Mouse (Mus musculus): ENCODE measurements around the gene Slc22a15. TPM values are rescaled to one million over a fixed set of nuclear protein-coding genes. Genes with fewer than 3 reads are reported as not detected.

The Slc22a15 gene
- total RNA-seq, 2 experiments from 2014 or later = 2.9 to 3.4 TPM

DNA sequence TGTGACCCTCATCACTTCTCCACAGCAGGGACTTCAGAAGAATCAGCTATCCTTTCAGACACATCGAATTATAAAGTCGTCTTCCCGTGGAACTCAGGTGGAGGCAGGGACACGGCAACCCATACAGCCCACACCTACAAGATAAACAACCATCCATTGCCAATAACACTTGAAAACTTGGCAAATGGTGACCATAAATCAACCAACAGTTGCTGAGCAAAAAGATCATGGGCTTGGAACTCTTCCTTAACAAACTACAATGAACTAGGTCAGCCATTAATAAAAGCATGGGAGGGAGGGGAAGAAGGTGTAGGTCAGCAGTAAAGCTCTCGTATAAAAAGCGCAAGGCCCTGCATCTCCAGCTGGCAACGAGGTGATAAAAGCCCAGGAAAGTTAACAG, 1.9 kb downstream of the Slc22a15 start:
- DNase-seq = no peak
- intact Hi-C loops (cut with DNase I) = loop anchor here (10.0 kb wide), 1 partner anchor 318 kb away; the partner anchor contains the start of gene Atp1a1

DNA sequence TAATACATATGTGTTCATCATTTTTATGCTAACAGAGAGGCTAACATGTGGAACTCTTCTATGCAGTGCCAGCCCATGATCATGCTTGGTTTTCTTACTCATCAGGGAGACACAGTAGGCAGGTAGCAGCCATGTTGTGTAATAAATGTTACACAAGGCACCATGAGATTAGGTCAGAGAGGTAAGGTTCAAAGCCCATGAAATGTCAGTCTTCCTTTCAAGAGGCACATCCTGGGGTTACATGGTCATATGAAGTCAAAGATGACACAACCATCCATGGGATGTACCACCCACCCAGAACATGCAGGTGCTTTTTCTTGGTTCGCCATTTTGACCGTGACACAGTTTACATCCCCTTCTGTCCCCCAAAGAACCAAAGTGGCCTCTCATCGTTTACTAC, 5.7 kb downstream of the Slc22a15 start:
- no peak for DNase-seq
- intact Hi-C loops (cut with DNase I) = no loop called here

DNA sequence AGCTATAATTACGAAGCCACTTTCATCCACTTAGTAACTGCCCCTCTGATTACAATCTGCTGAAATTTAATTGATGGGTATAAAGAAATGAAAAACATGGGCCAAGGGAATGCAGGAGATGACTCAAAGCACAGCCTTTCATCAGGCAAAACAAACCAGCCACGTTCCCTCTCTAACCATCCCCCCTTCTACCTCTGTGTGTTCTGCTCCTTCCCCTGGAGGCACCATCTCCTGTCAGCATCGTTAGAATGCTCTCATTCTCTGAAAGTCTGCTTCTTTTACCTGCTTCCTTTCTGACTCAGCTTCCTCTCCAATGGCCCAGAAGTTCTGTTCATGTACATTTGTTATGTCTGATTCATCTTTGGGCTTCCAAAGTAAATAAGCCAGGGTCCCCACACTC, 6.6 kb downstream of the Slc22a15 start:
- intact Hi-C loops (cut with DNase I) = no loop called here

DNA sequence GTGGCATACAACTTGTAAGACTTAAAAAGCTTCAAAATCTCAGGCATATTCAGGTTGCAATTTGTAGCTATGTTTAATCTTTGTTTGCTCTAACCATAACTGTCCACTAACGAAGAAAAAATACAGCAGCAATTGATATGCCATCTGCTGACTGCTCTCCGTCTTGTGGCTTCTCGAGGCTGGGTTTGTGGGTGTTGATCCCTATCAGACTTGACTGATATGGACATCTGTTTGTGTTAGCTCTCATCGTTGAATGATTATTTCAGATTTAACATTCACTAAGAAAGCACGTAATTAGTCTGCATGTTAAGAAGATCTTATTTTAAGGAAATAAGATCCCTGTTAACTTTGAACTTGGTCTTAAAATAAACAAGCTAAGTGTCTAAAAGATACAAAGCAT, 7.7 kb downstream of the Slc22a15 start:
- DNase-seq = no peak
- intact Hi-C loops (cut with DNase I) = no loop called here

More for the DNA sequence above, 6.6 kb downstream of the Slc22a15 start:
- DNase-seq = no peak

DNA sequence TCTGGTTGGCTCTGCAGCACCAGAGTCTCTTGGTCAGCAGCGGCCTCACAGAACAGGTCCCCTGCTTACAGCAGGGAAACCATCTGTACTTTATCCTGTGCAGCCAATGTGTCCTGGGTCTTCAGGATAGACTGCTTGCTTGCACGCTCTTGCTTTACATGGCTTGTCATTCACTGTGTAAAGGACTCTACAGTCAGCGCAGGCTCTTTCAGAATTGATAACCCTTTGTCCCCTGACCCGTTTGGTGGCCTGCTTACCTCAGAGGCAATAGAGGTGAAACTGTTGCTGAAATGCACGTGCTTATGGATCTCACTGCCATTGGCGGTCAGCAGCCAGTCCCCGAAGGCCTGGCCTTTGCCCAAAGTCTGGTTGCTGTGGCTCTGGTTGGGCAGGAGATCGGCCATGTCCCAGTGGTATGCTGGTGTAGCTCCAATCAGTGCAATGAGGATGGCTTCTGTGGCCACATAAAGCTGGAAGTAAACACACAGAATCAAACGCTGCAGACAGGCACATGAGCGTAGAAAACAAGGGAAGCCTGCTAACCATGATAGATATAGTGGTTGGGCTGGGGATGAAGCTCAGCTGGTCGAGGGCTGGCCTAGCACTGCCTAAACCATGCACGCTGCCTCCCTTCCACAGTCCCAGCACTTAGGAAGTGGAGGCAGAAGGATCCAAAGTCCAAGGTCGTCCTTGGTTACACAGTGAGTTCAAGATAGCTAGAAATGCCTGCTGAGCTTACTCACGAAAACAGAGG, 9.0 kb downstream of the Slc22a15 start:
- DNase-seq = no peak
- intact Hi-C loops (cut with DNase I) = no loop called here

DNA sequence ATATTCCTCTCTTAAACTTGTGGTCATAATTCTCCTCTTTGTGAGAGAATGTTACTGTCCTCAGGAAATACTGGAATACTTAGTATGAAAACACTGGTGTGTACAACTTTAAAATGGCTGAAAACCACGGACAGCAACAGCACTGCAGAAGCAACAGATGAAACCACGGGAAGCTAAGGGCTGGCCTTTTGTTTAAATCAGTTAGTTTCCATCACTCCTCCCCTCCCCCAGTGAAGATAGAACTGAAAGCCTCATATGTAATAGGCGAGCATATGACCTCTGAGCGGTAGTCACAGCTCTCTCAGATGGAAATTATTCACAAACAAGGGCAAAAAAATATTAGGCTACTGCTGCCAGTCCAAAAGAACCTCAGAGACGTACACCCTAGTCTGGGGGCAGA, 10.0 kb downstream of the Slc22a15 start:
- intact Hi-C loops (cut with DNase I) = no loop called here
- DNase-seq = no peak

DNA sequence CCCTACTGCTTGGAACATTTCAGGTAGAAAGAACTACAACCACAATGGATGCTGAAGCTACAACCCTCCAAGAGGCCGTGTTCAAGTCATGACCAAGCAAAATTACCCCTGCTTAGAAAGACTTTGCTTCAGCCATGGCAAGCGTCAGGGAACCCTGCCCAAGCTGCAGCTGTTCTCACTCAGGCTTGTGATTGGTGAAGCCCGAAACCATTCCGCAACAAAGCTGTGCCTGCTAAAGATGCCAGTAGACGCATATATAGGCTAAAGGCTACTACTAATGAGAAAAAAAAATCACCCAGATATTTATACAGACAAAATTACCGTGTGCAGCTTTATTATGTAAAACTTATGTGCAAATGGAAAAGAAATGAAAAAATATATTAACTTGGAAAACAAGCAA, 12.2 kb downstream of the Slc22a15 start:
- intact Hi-C loops (cut with DNase I) = no loop called here
- no peak for DNase-seq

GRCm38 (mm10) chr3:101907049-101907448, 17.2 kb downstream of the Slc22a15 start:
- DNase-seq = no peak
- intact Hi-C loops (cut with DNase I) = no loop called here

DNA sequence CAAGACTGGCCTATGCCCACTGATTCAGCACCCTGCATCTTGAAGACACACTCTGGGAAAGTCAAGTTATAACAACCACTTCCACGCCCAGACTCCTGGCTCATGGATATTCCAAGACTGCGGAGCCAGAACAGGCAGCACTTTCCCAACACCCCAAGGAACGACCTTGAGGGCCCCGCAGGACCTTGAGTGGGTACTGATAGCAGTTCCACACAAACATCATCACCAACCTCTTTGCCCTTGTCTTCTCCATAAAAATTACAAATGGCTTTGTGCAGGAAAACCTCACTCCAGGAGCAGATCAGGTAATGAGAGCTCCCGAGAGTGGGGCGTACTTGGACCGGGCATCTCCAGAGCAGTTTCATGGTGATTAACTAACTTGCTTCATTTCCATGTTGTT, 19.5 kb downstream of the Slc22a15 start:
- intact Hi-C loops (cut with DNase I) = no loop called here
- no peak for DNase-seq

GRCm38 (mm10) chr3:101903091-101903490, 21.2 kb downstream of the Slc22a15 start:
- DNase-seq = no peak
- intact Hi-C loops (cut with DNase I) = no loop called here

- no peak for DNase-seq
- intact Hi-C loops (cut with DNase I) = no loop called here
Measured at GRCm38 (mm10) chr3:101902344-101902743, 21.9 kb downstream of the Slc22a15 start.

GRCm38 (mm10) chr3:101897377-101897974, 26.8 kb downstream of the Slc22a15 start:
- intact Hi-C loops (cut with DNase I) = loop anchor here (5.0 to 10.0 kb wide), 2 partner anchors 165 to 347 kb away; no protein-coding TSS in a partner anchor
- DNase-seq = no peak

GRCm38 (mm10) chr3:101896893-101897292, 27.4 kb downstream of the Slc22a15 start:
- peak; percentile 69 to 78 for DNase-seq
- intact Hi-C loops (cut with DNase I) = loop anchor here (5.0 to 10.0 kb wide), 2 partner anchors 165 to 348 kb away; no protein-coding TSS in a partner anchor

- intact Hi-C loops (cut with DNase I) = loop anchor here (5.0 to 10.0 kb wide), 2 partner anchors 167 to 349 kb away; no protein-coding TSS in a partner anchor
- DNase-seq = no peak
Measured at GRCm38 (mm10) chr3:101895376-101895910, 28.8 kb downstream of the Slc22a15 start.

DNA sequence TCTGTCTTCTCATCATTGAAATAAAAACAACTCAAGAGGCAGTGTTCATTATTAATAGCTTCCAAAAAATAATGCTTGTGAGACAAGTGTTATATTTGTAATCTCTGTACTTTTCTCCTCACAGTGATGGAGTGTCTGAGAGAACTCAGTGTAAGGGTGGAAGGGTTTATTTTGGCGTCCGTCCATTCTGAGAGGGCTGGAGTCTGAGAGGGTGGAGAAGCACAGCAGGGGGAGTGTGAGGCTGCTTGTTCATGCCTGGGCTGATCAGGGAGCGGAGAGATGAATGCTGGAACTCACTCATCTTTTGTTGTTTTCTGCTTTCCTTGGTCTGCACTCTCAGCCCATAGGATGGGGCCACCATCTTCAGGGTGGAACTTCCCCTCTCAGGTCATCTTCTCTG, 38.7 kb downstream of the Slc22a15 start:
- peak; percentile 31 to 58 for DNase-seq
- intact Hi-C loops (cut with DNase I) = no loop called here

- no peak for DNase-seq
- intact Hi-C loops (cut with DNase I) = no loop called here
Measured at GRCm38 (mm10) chr3:101885041-101885440, 39.2 kb downstream of the Slc22a15 start.

- intact Hi-C loops (cut with DNase I) = no loop called here
- no peak for DNase-seq
Measured at GRCm38 (mm10) chr3:101883902-101884301, 40.4 kb downstream of the Slc22a15 start.

GRCm38 (mm10) chr3:101881721-101882120, 42.5 kb downstream of the Slc22a15 start:
- intact Hi-C loops (cut with DNase I) = no loop called here
- no peak for DNase-seq

DNA sequence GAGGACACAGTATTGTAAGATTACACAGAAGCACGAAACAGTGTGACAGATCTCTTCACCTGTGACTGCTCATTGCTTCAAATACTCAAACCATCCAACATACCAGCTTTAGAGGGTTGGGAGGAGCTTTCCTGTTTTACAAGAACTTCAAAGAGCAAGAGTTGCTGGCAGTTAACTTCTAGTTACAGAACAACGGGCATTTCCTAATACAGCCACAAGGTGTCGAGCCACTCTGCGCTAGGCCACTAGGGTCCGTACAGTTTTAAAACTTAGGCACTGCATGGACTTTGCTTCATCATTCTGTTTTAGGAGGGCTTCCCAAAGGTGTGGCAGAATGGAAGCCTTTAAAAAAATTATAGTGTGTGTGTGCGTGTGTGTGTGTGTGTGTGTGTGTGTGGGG, 43.4 kb downstream of the Slc22a15 start:
- intact Hi-C loops (cut with DNase I) = no loop called here
- no peak for DNase-seq

- intact Hi-C loops (cut with DNase I) = no loop called here
- no peak for DNase-seq
Measured at GRCm38 (mm10) chr3:101878136-101878535, 46.1 kb downstream of the Slc22a15 start.

- no peak for DNase-seq
- intact Hi-C loops (cut with DNase I) = no loop called here
Measured at GRCm38 (mm10) chr3:101876459-101877285, 47.6 kb downstream of the Slc22a15 start.
